Mouse (Mus musculus) left cerebral cortex, postnatal 25 days (tissue): ENCODE measurements around the gene Mcf2l. TPM values are rescaled to one million over a fixed set of nuclear protein-coding genes. Genes with fewer than 3 reads are reported as not detected.

Source experiments
- DNase-seq, 2 experiments: peaks; one replicate each; pipeline ENCODE4 v3.0.0; 2022; ENCODE audit warnings: low spot score in 2 of 2, mixed read lengths in 1 of 2
- intact Hi-C: fragments of 180-260 bp; cut with DNase I; formaldehyde crosslinking; loops from one replicate; pipeline ENCODE4 v1.15.1; 2025
- total RNA-seq, 2 experiments: library from RNA; stranded (reverse); gene quantifications; 2 replicates each; pipeline ENCODE4 v1.2.3; 2021

Gene Mcf2l
- total RNA-seq, 2 experiments from 2014 or later: 241 to 256 TPM

GRCm38 (mm10) chr8:12871461-12871860 is 2.1 kb upstream of the Mcf2l start:
- intact Hi-C loops: no loop called here
- no peak for DNase-seq

- DNase-seq: no peak
- intact Hi-C loops: no loop called here
Measured at GRCm38 (mm10) chr8:12872983-12873356, 636 bp upstream of the Mcf2l start.

GRCm38 (mm10) chr8:12874194-12874791 is 687 bp downstream of the Mcf2l start:
- intact Hi-C loops: no loop called here
- peak; percentile 14 to 31 for DNase-seq

GRCm38 (mm10) chr8:12874971-12875370 is 1.4 kb downstream of the Mcf2l start:
- intact Hi-C loops: no loop called here
- DNase-seq: no peak

GRCm38 (mm10) chr8:12877126-12877525 is 3.5 kb downstream of the Mcf2l start:
- DNase-seq: no peak
- intact Hi-C loops: no loop called here

- intact Hi-C loops: no loop called here
- DNase-seq: no peak
Measured at GRCm38 (mm10) chr8:12880163-12880562, 6.6 kb downstream of the Mcf2l start.

- no peak for DNase-seq
- intact Hi-C loops: no loop called here
Measured at GRCm38 (mm10) chr8:12883051-12884004, 9.7 kb downstream of the Mcf2l start.

- intact Hi-C loops: no loop called here
Measured at GRCm38 (mm10) chr8:12887772-12888435, 14.3 kb downstream of the Mcf2l start.

GRCm38 (mm10) chr8:12889046-12889598 is 15.5 kb downstream of the Mcf2l start:
- peak; percentile 6 to 42 for DNase-seq

More at GRCm38 (mm10) chr8:12887772-12888435, 14.3 kb downstream of the Mcf2l start:
- no peak for DNase-seq

GRCm38 (mm10) chr8:12892882-12893446 is 19.4 kb downstream of the Mcf2l start:
- DNase-seq: no peak
- intact Hi-C loops: loop anchor here (10.0 kb wide), 2 partner anchors 212 to 322 kb away; partner anchors contain the start of genes Cul4a and Pcid2

More at GRCm38 (mm10) chr8:12889046-12889598, 15.5 kb downstream of the Mcf2l start:
- intact Hi-C loops: no loop called here

GRCm38 (mm10) chr8:12893797-12894578 is 20.4 kb downstream of the Mcf2l start:
- no peak for DNase-seq
- intact Hi-C loops: loop anchor here (10.0 kb wide), 2 partner anchors 211 to 321 kb away; partner anchors contain the start of genes Cul4a and Pcid2

GRCm38 (mm10) chr8:12894783-12895534 is 21.4 kb downstream of the Mcf2l start:
- intact Hi-C loops: loop anchor here (5.0 to 10.0 kb wide), 3 partner anchors 82 to 320 kb away; partner anchors contain the start of genes Cul4a and Pcid2
- DNase-seq: no peak

GRCm38 (mm10) chr8:12895535-12896150 is 22.0 kb downstream of the Mcf2l start:
- DNase-seq: no peak
- intact Hi-C loops: loop anchor here (2.0 to 10.0 kb wide), 4 partner anchors 31 to 319 kb away; partner anchors contain the start of genes Cul4a and Pcid2

- peak; percentile 61 to 77 for DNase-seq
- intact Hi-C loops: loop anchor here (2.0 to 10.0 kb wide), 4 partner anchors 30 to 318 kb away; partner anchors contain the start of genes Cul4a and Pcid2
Measured at GRCm38 (mm10) chr8:12896494-12897373, 23.1 kb downstream of the Mcf2l start.

- no peak for DNase-seq
- intact Hi-C loops: loop anchor here (2.0 to 10.0 kb wide), 4 partner anchors 29 to 317 kb away; partner anchors contain the start of genes Cul4a and Pcid2
Measured at GRCm38 (mm10) chr8:12897815-12898214, 24.2 kb downstream of the Mcf2l start.

- intact Hi-C loops: no loop called here
- no peak for DNase-seq
Measured at GRCm38 (mm10) chr8:12903790-12904415, 30.3 kb downstream of the Mcf2l start.
